ENCODE assay signal across 2 mouse cellular contexts in the genomic region with DNA sequence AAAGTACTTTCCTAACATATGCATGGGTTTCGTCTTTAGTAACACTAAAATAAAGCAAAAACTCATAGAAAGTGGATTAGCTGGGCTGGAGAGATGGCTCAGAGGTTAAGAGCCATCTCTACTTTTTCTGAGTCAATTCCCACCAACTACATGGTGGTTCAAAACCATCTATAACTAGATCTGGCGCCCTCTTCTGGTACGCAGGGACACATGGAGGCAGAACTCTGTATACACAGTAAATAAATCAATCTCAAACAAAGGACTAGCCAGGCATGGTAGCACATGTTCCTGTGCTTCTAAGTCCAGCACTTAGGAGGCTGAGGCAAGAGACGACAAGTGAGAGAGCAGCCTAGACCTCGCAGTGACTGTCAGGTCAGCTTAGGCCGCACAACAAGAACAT. TPM values are rescaled to one million over a fixed set of nuclear protein-coding genes. Genes with fewer than 3 reads are reported as not detected.
"Had no signal": no experiment of that assay in that cellular context is flagged by ENCODE, and none has a peak within 500 bp of the region (broad histone marks: within the 10 kb centered on the region; RNA-seq: fewer than 3 reads in every experiment).

No protein-coding gene starts in this region.

RNA-seq across cellular contexts. Expression of gene Serinc4, which starts 12.4 kb away (rescaled TPM):
- polyA plus RNA-seq: liver, embryonic 12.5 days; lung, embryonic 14.5 days had no signal
